Mouse (Mus musculus): Measurements from ENCODE around the gene Rpgrip1. TPM values are rescaled to one million over a fixed set of nuclear protein-coding genes. Genes with fewer than 3 reads are reported as not detected.
A peak's percentile ranks its signal among the peaks of the same experiment; 100 is the strongest.

Rpgrip1 gene
- polyA plus RNA-seq, 1 experiment from 2014 or later: 60.1 TPM

DNA sequence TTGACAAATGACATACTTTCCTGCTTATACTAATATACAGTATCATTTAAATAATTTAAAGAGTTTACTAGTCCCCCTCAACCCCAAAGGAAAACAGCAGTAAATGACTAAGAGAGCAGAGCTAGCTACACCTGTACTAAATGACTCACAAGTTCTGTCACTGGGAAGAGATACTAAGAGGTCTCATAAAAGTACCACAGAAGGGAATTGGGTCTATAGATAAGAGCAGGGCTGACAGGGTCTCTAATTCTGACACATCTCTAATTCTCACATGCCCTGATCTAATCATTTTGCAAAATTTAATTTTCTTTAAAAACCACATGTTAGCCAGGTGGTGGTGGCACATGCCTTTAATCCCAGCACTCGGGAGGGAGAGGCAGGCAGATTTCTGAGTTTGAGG, 78.3 kb downstream of the Rpgrip1 start:
- Histone ChIP-seq H3K4me1 (replicated peaks) (no peaks in the 10 kb centered on the region), H3K4me3 (replicated peaks) (no peak overlapping the region), H3K36me3 (no peaks in the 10 kb centered on the region), H3K27ac (no peak overlapping the region), H3K4me2 (replicated peaks) (no peak overlapping the region), H3K9me3 (no peaks in the 10 kb centered on the region), H3K27me3 (replicated peaks) (no peaks in the 10 kb centered on the region), H3K9ac (no peak overlapping the region)
- no peak for ATAC-seq
- WGBS: 70% methylated on average over 1 of the region's 1 CpGs

DNA sequence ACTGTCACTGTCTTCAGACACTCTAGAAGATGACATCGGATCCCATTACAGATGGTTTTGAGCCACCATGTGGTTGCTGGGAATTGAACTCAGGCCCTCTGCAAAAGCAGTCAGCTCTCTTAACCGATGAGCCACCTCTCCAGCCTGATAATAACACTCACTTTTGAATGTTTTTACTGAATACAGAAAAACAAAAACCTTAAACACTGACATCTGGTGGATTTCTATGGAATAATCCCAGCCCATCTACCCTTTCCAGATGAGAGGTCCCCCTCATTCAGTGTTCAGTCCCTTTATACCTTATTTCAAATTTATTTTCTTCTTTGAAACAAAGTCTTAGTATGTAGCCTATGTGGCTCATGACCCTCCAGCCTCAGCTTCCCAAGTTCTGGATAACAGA, 79.0 kb downstream of the Rpgrip1 start:
- Histone ChIP-seq H3K9ac (no peak overlapping the region), H3K27me3 (replicated peaks) (no peaks in the 10 kb centered on the region), H3K36me3 (no peaks in the 10 kb centered on the region), H3K27ac (no peak overlapping the region), H3K4me3 (replicated peaks) (no peak overlapping the region), H3K4me2 (replicated peaks) (no peak overlapping the region), H3K4me1 (replicated peaks) (no peaks in the 10 kb centered on the region), H3K9me3 (no peaks in the 10 kb centered on the region)
- 85% methylated on average over 2 of the region's 2 CpGs for WGBS
- no peak for ATAC-seq

DNA sequence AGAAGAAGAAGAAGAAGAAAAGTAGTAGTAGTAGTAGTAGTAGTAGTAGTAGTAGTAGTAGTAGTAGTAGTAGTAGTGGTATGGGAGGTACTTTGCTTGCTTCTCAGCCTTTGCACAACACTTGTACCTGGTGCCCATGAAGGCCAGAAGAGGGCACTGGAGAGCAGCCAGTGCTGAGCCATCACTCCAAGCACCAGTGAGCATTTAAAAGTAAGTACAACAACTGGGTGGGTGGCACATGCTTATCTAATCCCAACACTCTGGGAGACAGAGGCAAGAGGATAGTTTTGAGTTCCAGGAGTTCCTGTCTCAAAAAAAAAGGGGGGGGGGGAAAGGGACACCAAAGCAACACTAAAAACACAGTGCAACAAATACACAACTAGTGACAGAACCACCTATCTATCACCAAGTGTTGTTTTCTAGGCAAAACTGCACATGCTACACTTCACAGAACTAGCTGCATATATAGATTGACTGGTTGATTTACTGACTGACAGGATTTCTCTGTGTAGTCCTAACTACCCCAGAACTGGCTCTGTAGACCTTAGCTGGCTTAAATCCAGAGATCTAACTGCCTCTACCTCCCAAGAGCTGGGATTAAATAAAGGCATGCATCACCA, 80.3 kb downstream of the Rpgrip1 start:
- ATAC-seq: peak; percentile 75
- Histone ChIP-seq H3K4me3 (replicated peaks) (no peak overlapping the region), H3K27ac (no peak overlapping the region), H3K36me3 (no peaks in the 10 kb centered on the region), H3K4me2 (replicated peaks) (no peak overlapping the region), H3K9me3 (no peaks in the 10 kb centered on the region), H3K9ac (no peak overlapping the region), H3K27me3 (replicated peaks) (no peaks in the 10 kb centered on the region), H3K4me1 (replicated peaks) (0 out of 2 replicates have a peak, but pooled peaks cover 3% of the 10 kb centered on the region)

GRCm38 (mm10) chr14:52195691-52196090, 85.2 kb downstream of the Rpgrip1 start:
- 22% methylated on average over 3 of the region's 3 CpGs for WGBS
- Histone ChIP-seq H3K9ac (no peak overlapping the region), H3K27me3 (replicated peaks) (no peaks in the 10 kb centered on the region), H3K27ac (no peak overlapping the region), H3K9me3 (no peaks in the 10 kb centered on the region), H3K4me3 (replicated peaks) (peak overlapping the region; percentile 99), H3K4me2 (replicated peaks) (peak overlapping the region; percentile 64), H3K36me3 (no peaks in the 10 kb centered on the region), H3K4me1 (replicated peaks) (peaks cover 5% of the 10 kb centered on the region; the same call in 1 of the 2 replicates)
- no peak for ATAC-seq

DNA sequence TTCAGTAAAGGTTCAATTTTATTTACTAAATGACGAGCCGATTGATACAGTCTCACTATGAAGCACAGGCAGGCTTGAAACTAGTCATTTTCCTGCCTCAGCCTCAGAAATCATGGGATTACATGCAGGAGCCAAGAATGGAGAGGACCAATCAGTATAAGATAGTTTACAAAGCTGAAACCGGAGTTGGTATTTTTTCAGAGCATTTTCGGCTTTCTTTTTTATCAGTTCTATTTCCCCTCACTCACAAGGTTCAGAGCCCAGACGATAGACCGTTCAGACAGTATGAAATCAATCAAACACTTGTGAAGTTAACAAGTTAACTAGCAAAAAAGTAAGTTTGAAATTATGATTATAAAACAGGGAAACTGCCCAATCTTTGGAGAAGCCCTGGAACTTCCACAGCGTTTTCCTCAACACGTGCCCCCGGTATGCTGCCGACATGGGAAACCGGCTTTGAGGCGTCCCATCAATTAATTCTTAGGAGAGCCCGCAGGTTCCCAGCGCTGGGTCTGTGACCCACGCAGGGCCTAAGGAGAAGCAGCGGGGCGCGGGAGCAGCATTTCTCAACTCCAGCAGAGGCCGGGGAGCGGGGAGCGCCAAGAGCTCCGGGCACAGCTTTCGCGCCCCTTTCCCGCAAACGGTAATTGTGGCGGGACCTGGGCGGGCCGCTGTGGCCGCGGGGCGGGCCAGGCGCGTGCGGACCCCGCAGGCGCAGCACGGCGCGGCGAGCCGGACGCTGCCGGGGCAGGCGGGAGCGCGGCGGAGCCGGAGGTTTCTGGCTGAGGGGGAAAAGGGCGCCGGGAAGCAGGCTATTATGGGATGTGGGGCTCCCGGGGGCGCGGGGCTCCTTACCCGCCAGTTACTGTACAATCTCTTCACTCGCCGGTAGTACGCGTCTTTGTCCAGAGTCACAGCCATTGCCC, 86.0 kb downstream of the Rpgrip1 start:
- Histone ChIP-seq H3K27ac (peak overlapping the region; percentile 98), H3K4me2 (replicated peaks) (peak overlapping the region; percentile 64), H3K36me3 (no peaks in the 10 kb centered on the region), H3K4me1 (replicated peaks) (peaks cover 5% of the 10 kb centered on the region; the same call in 1 of the 2 replicates), H3K4me3 (replicated peaks) (peak overlapping the region; percentile 99), H3K9me3 (no peaks in the 10 kb centered on the region), H3K9ac (peak overlapping the region; percentile 98), H3K27me3 (replicated peaks) (no peaks in the 10 kb centered on the region)
- WGBS: under 1% methylated on average over 53 of the region's 59 CpGs
- peak; percentile 64; the same call in 1 of the 2 replicates for ATAC-seq

- Histone ChIP-seq H3K9me3 (no peaks in the 10 kb centered on the region), H3K36me3 (no peaks in the 10 kb centered on the region), H3K27ac (peak within 1 kb of the TSS; percentile 98), H3K27me3 (replicated peaks) (no peaks in the 10 kb centered on the region), H3K4me3 (replicated peaks) (peak within 1 kb of the TSS; percentile 99), H3K9ac (peak within 1 kb of the TSS; percentile 98), H3K4me1 (replicated peaks) (peaks cover 5% of the 10 kb centered on the region; the same call in 1 of the 2 replicates), H3K4me2 (replicated peaks) (peak within 1 kb of the TSS; percentile 64)
- under 1% methylated on average over 59 of the region's 59 CpGs for WGBS
- ATAC-seq: peak; percentile 97
Observed at GRCm38 (mm10) chr14:52197156-52197878, 86.8 kb downstream of the Rpgrip1 start, which contains the start of gene Supt16. TSS of gene Supt16 (minus strand) at chr14:52197416.

- Histone ChIP-seq H3K4me2 (replicated peaks) (peak overlapping the region; percentile 64), H3K4me1 (replicated peaks) (peaks cover 5% of the 10 kb centered on the region; the same call in 1 of the 2 replicates), H3K9ac (no peak overlapping the region; the same call in 1 of the 2 replicates), H3K9me3 (no peaks in the 10 kb centered on the region), H3K4me3 (replicated peaks) (peak overlapping the region; percentile 13; the same call in 1 of the 2 replicates), H3K27ac (no peak overlapping the region), H3K27me3 (replicated peaks) (no peaks in the 10 kb centered on the region), H3K36me3 (peaks cover 3% of the 10 kb centered on the region; the same call in 1 of the 2 replicates)
- no peak for ATAC-seq
- WGBS: 15% methylated on average over 3 of the region's 3 CpGs
Observed at GRCm38 (mm10) chr14:52198141-52198540, 87.6 kb downstream of the Rpgrip1 start.

- H3K27me3 ChIP-seq (replicated peaks): no peaks in the 10 kb centered on the region
- 89% methylated on average over 4 of the region's 4 CpGs for WGBS
- peaks cover 5% of the 10 kb centered on the region; the same call in 1 of the 2 replicates for H3K4me1 ChIP-seq (replicated peaks)
- no peak overlapping the region for H3K9ac ChIP-seq
- H3K27ac ChIP-seq: no peak overlapping the region
- peaks cover 9% of the 10 kb centered on the region for H3K36me3 ChIP-seq
- H3K4me2 ChIP-seq (replicated peaks): no peak overlapping the region
- no peak for ATAC-seq
- no peak overlapping the region for H3K4me3 ChIP-seq (replicated peaks)
- no peaks in the 10 kb centered on the region for H3K9me3 ChIP-seq
Observed at GRCm38 (mm10) chr14:52199412-52199811, 88.9 kb downstream of the Rpgrip1 start.

Other genes starting within 250 kb of the Rpgrip1 start
- gene Mettl17, start 225.9 kb upstream of the Rpgrip1 start, polyA plus RNA-seq (2015; fragmentation: Nextera tagmentation; extraction: Ambion mirVana): 45.4 and 45.5 TPM in 2 replicates
- 0.96 and 1.0 TPM in 2 replicates for gene Slc39a2, start 217.8 kb upstream of the Rpgrip1 start, polyA plus RNA-seq (2015; fragmentation: Nextera tagmentation; extraction: Ambion mirVana)
- gene Ndrg2, start 196.5 kb upstream of the Rpgrip1 start, polyA plus RNA-seq (2015; fragmentation: Nextera tagmentation; extraction: Ambion mirVana): 52.2 and 60.1 TPM in 2 replicates
- gene Tppp2, start 192.3 kb upstream of the Rpgrip1 start, polyA plus RNA-seq (2015; fragmentation: Nextera tagmentation; extraction: Ambion mirVana): not detected in 2 replicates
- not detected in 2 replicates for gene Rnase13, start 187.9 kb upstream of the Rpgrip1 start, polyA plus RNA-seq (2015; fragmentation: Nextera tagmentation; extraction: Ambion mirVana)
- 64.4 and 65.9 TPM in 2 replicates for gene Arhgef40, start 126.0 kb upstream of the Rpgrip1 start, polyA plus RNA-seq (2015; fragmentation: Nextera tagmentation; extraction: Ambion mirVana)
- 50.1 and 60.0 TPM in 2 replicates for gene Tmem253, start 95.0 kb upstream of the Rpgrip1 start, polyA plus RNA-seq (2015; fragmentation: Nextera tagmentation; extraction: Ambion mirVana)
- gene Zfp219, start 90.0 kb upstream of the Rpgrip1 start, polyA plus RNA-seq (2015; fragmentation: Nextera tagmentation; extraction: Ambion mirVana): 29.7 and 29.8 TPM in 2 replicates
- not detected in 2 replicates for gene Olfr221, start 68.2 kb upstream of the Rpgrip1 start, polyA plus RNA-seq (2015; fragmentation: Nextera tagmentation; extraction: Ambion mirVana)
- 555 and 601 TPM in 2 replicates for gene Hnrnpc, start 6.7 kb upstream of the Rpgrip1 start, polyA plus RNA-seq (2015; fragmentation: Nextera tagmentation; extraction: Ambion mirVana)
- gene Supt16, start 86.7 kb downstream of the Rpgrip1 start, polyA plus RNA-seq (2015; fragmentation: Nextera tagmentation; extraction: Ambion mirVana): 53.1 and 61.1 TPM in 2 replicates
- gene Chd8, start 147.1 kb downstream of the Rpgrip1 start, polyA plus RNA-seq (2015; fragmentation: Nextera tagmentation; extraction: Ambion mirVana): 23.9 and 27.1 TPM in 2 replicates
- 36.0 and 36.1 TPM in 2 replicates for gene Tox4, start 168.4 kb downstream of the Rpgrip1 start, polyA plus RNA-seq (2015; fragmentation: Nextera tagmentation; extraction: Ambion mirVana)
- gene Rab2b, start 168.8 kb downstream of the Rpgrip1 start, polyA plus RNA-seq (2015; fragmentation: Nextera tagmentation; extraction: Ambion mirVana): 13.7 and 16.0 TPM in 2 replicates
- gene Mettl3, start 194.4 kb downstream of the Rpgrip1 start, polyA plus RNA-seq (2015; fragmentation: Nextera tagmentation; extraction: Ambion mirVana): 37.6 and 41.1 TPM in 2 replicates
- 9.2 and 10.2 TPM in 2 replicates for gene Sall2, start 218.1 kb downstream of the Rpgrip1 start, polyA plus RNA-seq (2015; fragmentation: Nextera tagmentation; extraction: Ambion mirVana)
- gene Olfr1513, start 245.7 kb downstream of the Rpgrip1 start, polyA plus RNA-seq (2015; fragmentation: Nextera tagmentation; extraction: Ambion mirVana): not detected in 2 replicates

Data from intestine, embryonic 15.5 days (tissue).